Mouse (Mus musculus): ENCODE data around the gene Lpin1. TPM values are rescaled to one million over a fixed set of nuclear protein-coding genes. Genes with fewer than 3 reads are reported as not detected.

Gene Lpin1
- polyA plus RNA-seq, 1 experiment from 2014 or later, result 11.1 TPM

GRCm38 (mm10) chr12:16531956-16532859, 78.6 kb downstream of the Lpin1 start:
- no peak overlapping the region for H3K9ac ChIP-seq
- no peak overlapping the region for H3K4me2 ChIP-seq
- no peak overlapping the region for H3K27ac ChIP-seq
- H3K9me3 ChIP-seq, result no peaks in the 10 kb centered on the region
- peaks cover 8% of the 10 kb centered on the region for H3K36me3 ChIP-seq (replicated peaks)
- H3K4me1 ChIP-seq, result peaks cover 11% of the 10 kb centered on the region
- no peak overlapping the region for H3K4me3 ChIP-seq (replicated peaks)
- no peak for ATAC-seq (ENCODE audit: low FRiP score)
- 78% methylated on average over 15 of the region's 15 CpGs for WGBS
- no peaks in the 10 kb centered on the region for H3K27me3 ChIP-seq

- H3K27me3 ChIP-seq, result no peaks in the 10 kb centered on the region
- H3K9me3 ChIP-seq, result no peaks in the 10 kb centered on the region
- no peak overlapping the region for H3K27ac ChIP-seq
- no peak for ATAC-seq (ENCODE audit: low FRiP score)
- H3K4me3 ChIP-seq (replicated peaks), result no peak overlapping the region
- no peaks in the 10 kb centered on the region for H3K36me3 ChIP-seq (replicated peaks)
- 97% methylated on average over 7 of the region's 7 CpGs for WGBS
- no peak overlapping the region for H3K4me2 ChIP-seq
- peaks cover 11% of the 10 kb centered on the region for H3K4me1 ChIP-seq
- H3K9ac ChIP-seq, result no peak overlapping the region
These were observed 82.1 kb downstream of the Lpin1 start for GRCm38 (mm10) chr12:16528650-16529049.

- Histone ChIP-seq H3K9me3 (no peaks in the 10 kb centered on the region), H3K9ac (no peak overlapping the region), H3K27me3 (no peaks in the 10 kb centered on the region), H3K4me1 (peaks cover 4% of the 10 kb centered on the region), H3K4me3 (replicated peaks) (no peak overlapping the region), H3K4me2 (no peak overlapping the region), H3K27ac (no peak overlapping the region), H3K36me3 (replicated peaks) (no peaks in the 10 kb centered on the region)
- WGBS, result 83% methylated on average over 3 of the region's 3 CpGs
- no peak for ATAC-seq (ENCODE audit: low FRiP score)
These were observed 82.8 kb downstream of the Lpin1 start for GRCm38 (mm10) chr12:16527941-16528340.

GRCm38 (mm10) chr12:16526862-16527261, 83.9 kb downstream of the Lpin1 start:
- Histone ChIP-seq H3K4me1 (no peaks in the 10 kb centered on the region), H3K36me3 (replicated peaks) (no peaks in the 10 kb centered on the region), H3K4me2 (no peak overlapping the region), H3K27me3 (no peaks in the 10 kb centered on the region), H3K4me3 (replicated peaks) (no peak overlapping the region), H3K9me3 (no peaks in the 10 kb centered on the region), H3K9ac (no peak overlapping the region), H3K27ac (no peak overlapping the region)
- ATAC-seq (ENCODE audit: low FRiP score), result no peak
- 90% methylated on average over 5 of the region's 5 CpGs for WGBS

- Histone ChIP-seq H3K27me3 (no peaks in the 10 kb centered on the region), H3K4me3 (replicated peaks) (no peak overlapping the region), H3K9me3 (no peaks in the 10 kb centered on the region), H3K4me1 (no peaks in the 10 kb centered on the region), H3K9ac (no peak overlapping the region), H3K4me2 (no peak overlapping the region), H3K27ac (no peak overlapping the region), H3K36me3 (replicated peaks) (no peaks in the 10 kb centered on the region)
- WGBS, result 97% methylated on average over 2 of the region's 2 CpGs
- no peak for ATAC-seq (ENCODE audit: low FRiP score)
These were observed 84.6 kb downstream of the Lpin1 start for GRCm38 (mm10) chr12:16526134-16526533.

GRCm38 (mm10) chr12:16515183-16515582, 95.6 kb downstream of the Lpin1 start:
- no peak for ATAC-seq (ENCODE audit: low FRiP score)
- no peaks in the 10 kb centered on the region for H3K27me3 ChIP-seq
- H3K4me3 ChIP-seq (replicated peaks), result no peak overlapping the region
- H3K36me3 ChIP-seq (replicated peaks), result no peaks in the 10 kb centered on the region
- H3K9me3 ChIP-seq, result no peaks in the 10 kb centered on the region
- 0 out of 2 replicates have a peak, but pooled peaks cover under 1% of the 10 kb centered on the region for H3K4me1 ChIP-seq
- H3K9ac ChIP-seq, result no peak overlapping the region
- H3K27ac ChIP-seq, result no peak overlapping the region
- H3K4me2 ChIP-seq, result no peak overlapping the region
- 89% methylated on average over 9 of the region's 9 CpGs for WGBS

- Histone ChIP-seq H3K4me3 (replicated peaks) (no peak overlapping the region), H3K36me3 (replicated peaks) (no peaks in the 10 kb centered on the region), H3K9me3 (no peaks in the 10 kb centered on the region), H3K27ac (no peak overlapping the region), H3K9ac (no peak overlapping the region), H3K4me2 (no peak overlapping the region), H3K4me1 (peaks cover 14% of the 10 kb centered on the region; the same call in 1 of the 2 replicates), H3K27me3 (no peaks in the 10 kb centered on the region)
- WGBS, result 79% methylated on average over 1 of the region's 1 CpGs
- ATAC-seq (ENCODE audit: low FRiP score), result no peak
These were observed 97.8 kb downstream of the Lpin1 start for GRCm38 (mm10) chr12:16512991-16513390.

GRCm38 (mm10) chr12:16509122-16509752, 101.5 kb downstream of the Lpin1 start:
- 8% methylated on average over 13 of the region's 13 CpGs for WGBS
- ATAC-seq (ENCODE audit: low FRiP score), result peak; percentile 77
- Histone ChIP-seq H3K27me3 (peaks cover 4% of the 10 kb centered on the region; the same call in 1 of the 2 replicates), H3K4me1 (peaks cover 14% of the 10 kb centered on the region; the same call in 1 of the 2 replicates), H3K9ac (no peak overlapping the region), H3K27ac (no peak overlapping the region), H3K4me3 (replicated peaks) (no peak overlapping the region), H3K4me2 (peak overlapping the region; percentile 34), H3K9me3 (no peaks in the 10 kb centered on the region), H3K36me3 (replicated peaks) (no peaks in the 10 kb centered on the region)

- Histone ChIP-seq H3K27ac (no peak overlapping the region), H3K36me3 (replicated peaks) (no peaks in the 10 kb centered on the region), H3K9ac (no peak overlapping the region), H3K4me1 (peaks cover 14% of the 10 kb centered on the region; the same call in 1 of the 2 replicates), H3K9me3 (peaks cover 9% of the 10 kb centered on the region; the same call in 1 of the 2 replicates), H3K4me2 (no peak overlapping the region), H3K4me3 (replicated peaks) (no peak overlapping the region), H3K27me3 (peaks cover 4% of the 10 kb centered on the region; the same call in 1 of the 2 replicates)
- no peak for ATAC-seq (ENCODE audit: low FRiP score)
- 63% methylated on average over 17 of the region's 17 CpGs for WGBS
These were observed 103.7 kb downstream of the Lpin1 start for GRCm38 (mm10) chr12:16506796-16507790.

GRCm38 (mm10) chr12:16504244-16504643, 106.5 kb downstream of the Lpin1 start:
- Histone ChIP-seq H3K4me2 (no peak overlapping the region), H3K27ac (no peak overlapping the region), H3K9me3 (peaks cover 10% of the 10 kb centered on the region; the same call in 1 of the 2 replicates), H3K36me3 (replicated peaks) (no peaks in the 10 kb centered on the region), H3K4me1 (peaks cover 4% of the 10 kb centered on the region; the same call in 1 of the 2 replicates), H3K27me3 (peaks cover 4% of the 10 kb centered on the region; the same call in 1 of the 2 replicates), H3K4me3 (replicated peaks) (no peak overlapping the region), H3K9ac (no peak overlapping the region)
- no peak for ATAC-seq (ENCODE audit: low FRiP score)
- WGBS, result 73% methylated on average over 3 of the region's 3 CpGs

- Histone ChIP-seq H3K9me3 (peaks cover 9% of the 10 kb centered on the region; the same call in 1 of the 2 replicates), H3K9ac (no peak overlapping the region), H3K27ac (no peak overlapping the region), H3K4me2 (no peak overlapping the region), H3K4me1 (no peaks in the 10 kb centered on the region), H3K36me3 (replicated peaks) (no peaks in the 10 kb centered on the region), H3K4me3 (replicated peaks) (no peak overlapping the region), H3K27me3 (no peaks in the 10 kb centered on the region)
- ATAC-seq (ENCODE audit: low FRiP score), result no peak
- WGBS, result 54% methylated on average over 4 of the region's 4 CpGs
These were observed 112.8 kb downstream of the Lpin1 start for GRCm38 (mm10) chr12:16497960-16498359.

All from forebrain, embryonic 12.5 days (tissue).